Mouse (Mus musculus): ENCODE measurements around the gene Gm45799.

- TF ChIP-seq POLR2A (IDR thresholded peaks at IDR 0.05; ENCODE audit: control insufficient read depth, extremely low read depth, insufficient read depth, low read length, poor library complexity) (no peak), CTCF (IDR thresholded peaks at IDR 0.05; ENCODE audit: borderline replicate concordance, control insufficient read depth, extremely low read depth, insufficient read depth, low read length, poor library complexity) (no peak)
These were observed 86.0 kb downstream of the Gm45799 start for GRCm38 (mm10) chr7:105726144-105726979.

Data from thymus, adult 2 months (tissue).